Mouse (Mus musculus) myocyte (in vitro differentiated cells): Measurements from ENCODE around the gene Por.

Experiments used
- MYOG ChIP-seq, 3 experiments: IDR thresholded peaks; one replicate each; pipeline ENCODE4 v1.6.1; 2011; ENCODE audit warnings: control low read depth in 2 of 3, low read depth in 2 of 3, mild to moderate bottlenecking in 2 of 3; ENCODE audit not compliant: insufficient read length in 2 of 3, control insufficient read depth in 1 of 3, insufficient read depth in 1 of 3
- TCF12 ChIP-seq: IDR thresholded peaks from one replicate; pipeline ENCODE4 v1.6.1; 2011; ENCODE audit warnings: mild to moderate bottlenecking, control low read depth; ENCODE audit not compliant: poor library complexity, insufficient read depth, severe bottlenecking

DNA sequence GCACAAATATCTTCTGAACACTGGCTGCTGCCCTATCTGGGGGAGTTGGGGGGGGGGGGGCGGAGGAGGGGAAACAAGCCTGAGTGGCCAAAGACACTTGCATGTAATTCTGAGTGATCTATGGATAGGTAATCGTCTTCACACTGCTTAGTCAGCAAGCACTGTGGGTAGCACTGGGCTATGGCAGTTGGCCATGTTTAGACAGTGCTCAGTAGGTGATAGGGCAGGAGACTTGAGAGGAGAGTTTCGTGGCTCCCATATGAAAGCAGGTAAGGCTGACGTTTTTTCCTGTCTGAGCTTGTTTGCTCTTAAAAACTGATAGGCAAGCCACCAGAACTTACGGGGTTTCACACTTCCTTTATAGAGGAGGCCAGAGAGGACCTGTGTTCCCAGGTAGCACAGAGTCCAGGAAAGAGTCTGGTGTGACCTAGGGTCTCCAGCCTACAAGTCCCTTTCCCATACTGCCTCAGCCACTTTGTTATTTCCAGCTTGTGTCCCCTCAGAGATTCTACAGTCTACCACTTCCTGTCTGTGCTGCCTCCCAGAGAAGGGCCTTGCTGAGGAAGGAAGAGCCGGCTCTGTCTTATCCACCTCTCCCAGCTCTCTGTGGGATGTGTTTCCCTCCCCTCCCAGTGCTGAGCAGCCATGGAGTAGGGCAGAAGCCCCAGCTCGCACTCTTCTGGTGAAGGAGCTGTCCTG is 29.9 kb upstream of the Por start:
- TF ChIP-seq MYOG (IDR thresholded peaks at IDR 0.05; ENCODE audit: control insufficient read depth in 1 of 3, insufficient read depth in 1 of 3, insufficient read length in 2 of 3, low read depth in 2 of 3) (no peak), TCF12 (no peak)
